ENCODE assay signal across 7 mouse cellular contexts in genomic region chr13:30548835-30549234, GRCm38 (mm10). TPM values are rescaled to one million over a fixed set of nuclear protein-coding genes. Genes with fewer than 3 reads are reported as not detected.
DNase-seq lines count a peak whose midpoint lies in the region; TF ChIP-seq lines count a peak whose summit lies in the region.

No protein-coding gene starts in this region.

- H3K9ac ChIP-seq in ES-Bruce4 (ENCODE audit: low read depth, poor library complexity, severe bottlenecking): no peak overlapping the region

- no peaks in the 10 kb centered on the region for H3K4me1 ChIP-seq in ES-Bruce4 (ENCODE audit: control insufficient read depth, insufficient read depth, low read length)
- H3K4me1 ChIP-seq in cortical plate, adult 2 months (ENCODE audit: control insufficient read depth, insufficient read depth, low read length): peaks cover under 1% of the 10 kb centered on the region; the same call in 1 of the 2 replicates

- H3K27ac ChIP-seq in ES-Bruce4 (ENCODE audit: insufficient read depth, low read length): no peak overlapping the region
- H3K27ac ChIP-seq in cortical plate, adult 2 months (ENCODE audit: insufficient read depth, low read length): no peak overlapping the region

- peak; percentile 83 for TF ChIP-seq CTCF in ES-Bruce4 (IDR thresholded peaks at IDR 0.05; ENCODE audit: low read depth, low read length)
- peak; percentile 78 for TF ChIP-seq CTCF in cortical plate, adult 2 months (IDR thresholded peaks at IDR 0.05; ENCODE audit: extremely low read depth, insufficient read depth, low read length)

- H3K9me3 ChIP-seq in ES-Bruce4 (replicated peaks; ENCODE audit: control insufficient read depth, insufficient read depth, low read length, poor library complexity, severe bottlenecking): no peaks in the 10 kb centered on the region

- peak; percentile 91 for DNase-seq in adipocyte (ENCODE audit: low spot score)
- DNase-seq in heart, adult 8-10 months (ENCODE audit: low spot score): peak; percentile 84
- DNase-seq in layer of hippocampus, postnatal 10 days (ENCODE audit: low spot score in 2 of 2): peak; percentile 85
- DNase-seq in lung, postnatal 14 days: peak; percentile 92
- DNase-seq in right cerebral cortex, postnatal 4 days: peak; percentile 74

- no peak overlapping the region for H3K4me3 ChIP-seq in ES-Bruce4 (ENCODE audit: low read depth, low read length)
- no peak overlapping the region for H3K4me3 ChIP-seq in cortical plate, adult 2 months (ENCODE audit: insufficient read depth, low read length)

- TF ChIP-seq EP300 in ES-Bruce4 (IDR thresholded peaks at IDR 0.05; ENCODE audit: insufficient read depth, low read depth, low read length): no peak

- H3K27me3 ChIP-seq in ES-Bruce4 (ENCODE audit: control insufficient read depth, insufficient read depth, low read length, poor library complexity, severe bottlenecking): no peaks in the 10 kb centered on the region

- TF ChIP-seq POLR2A in ES-Bruce4 (IDR thresholded peaks at IDR 0.05; ENCODE audit: insufficient read depth, low read length): no peak
- no peak for TF ChIP-seq POLR2A in cortical plate, adult 2 months (IDR thresholded peaks at IDR 0.05; ENCODE audit: extremely low read depth, insufficient read depth, low read length)

- no peaks in the 10 kb centered on the region for H3K36me3 ChIP-seq in ES-Bruce4 (ENCODE audit: control insufficient read depth, insufficient read depth, low read length, poor library complexity, severe bottlenecking)

RNA-seq across cellular contexts. Expression of gene Uqcrfs1, which starts 3.7 kb away (rescaled TPM):
- polyA plus RNA-seq in ES-Bruce4 (2011; ENCODE audit: insufficient read depth, insufficient read length, low read depth, missing spikeins): 104 and 105 TPM in 2 replicates
- polyA plus RNA-seq in cortical plate, adult 2 months (2012; rRNA removed): 163 and 166 TPM in 2 replicates
- total RNA-seq in heart, adult 8-10 months (2022): 1,000 to 10,000 TPM; 1,110 to 1,211 (median 1,181) TPM
- total RNA-seq in layer of hippocampus, postnatal 10 days (2021): 100 to 1,000 TPM; 182 to 196 TPM

Comparison
In these comparisons a context has a peak if more than half of its experiments do, and no peak if none do; other contexts are left out.
1. RNA of gene Uqcrfs1, which starts 3.7 kb away (total RNA-seq): 1,110 to 1,211 TPM in heart, adult 8-10 months; 182 to 196 TPM in layer of hippocampus, postnatal 10 days; every median in the first group is over 4 times any median in the second.
2. Peak in every context shown above with its lines, with median percentiles within 50 percentile points of each other: DNase-seq.